Mouse (Mus musculus): Measurements from ENCODE around the gene Hist1h4h. TPM values are rescaled to one million over a fixed set of nuclear protein-coding genes. Genes with fewer than 3 reads are reported as not detected.

Hist1h4h gene
- polyA plus RNA-seq, 1 experiment: 150 TPM

- H3K36me3 ChIP-seq (ENCODE audit: control insufficient read depth, insufficient read depth, low read length): no peaks in the 10 kb centered on the region
- under 1% methylated on average over 27 of the region's 27 CpGs for WGBS
- peak overlapping the region; percentile 60 for H3K4me3 ChIP-seq (ENCODE audit: control insufficient read depth, insufficient read depth, low read length)
- peak; percentile 90 for DNase-seq
- no peak for TF ChIP-seq CTCF (IDR thresholded peaks at IDR 0.05; ENCODE audit: borderline replicate concordance, control insufficient read depth, extremely low read depth, insufficient read depth, low read length, poor library complexity)
- no peak for TF ChIP-seq POLR2A (IDR thresholded peaks at IDR 0.05; ENCODE audit: control insufficient read depth, extremely low read depth, insufficient read depth, low read length, poor library complexity)
- H3K27me3 ChIP-seq (ENCODE audit: control insufficient read depth, insufficient read depth, low read length): no peaks in the 10 kb centered on the region
- no peak overlapping the region; the same call in 1 of the 2 replicates for H3K27ac ChIP-seq (ENCODE audit: control insufficient read depth, insufficient read depth, low read length)
- H3K4me1 ChIP-seq (replicated peaks; ENCODE audit: control insufficient read depth, insufficient read depth, low read length): peaks cover 2% of the 10 kb centered on the region
Observed at GRCm38 (mm10) chr13:23517603-23518294, 13.1 kb upstream of the Hist1h4h start.

- Histone ChIP-seq H3K36me3 (ENCODE audit: control insufficient read depth, insufficient read depth, low read length) (no peaks in the 10 kb centered on the region), H3K27me3 (ENCODE audit: control insufficient read depth, insufficient read depth, low read length) (no peaks in the 10 kb centered on the region), H3K4me1 (replicated peaks; ENCODE audit: control insufficient read depth, insufficient read depth, low read length) (peaks cover 2% of the 10 kb centered on the region), H3K4me3 (ENCODE audit: control insufficient read depth, insufficient read depth, low read length) (no peak overlapping the region), H3K27ac (ENCODE audit: control insufficient read depth, insufficient read depth, low read length) (no peak overlapping the region)
- TF ChIP-seq CTCF (IDR thresholded peaks at IDR 0.05; ENCODE audit: borderline replicate concordance, control insufficient read depth, extremely low read depth, insufficient read depth, low read length, poor library complexity): no peak
- TF ChIP-seq POLR2A (IDR thresholded peaks at IDR 0.05; ENCODE audit: control insufficient read depth, extremely low read depth, insufficient read depth, low read length, poor library complexity): no peak
- under 1% methylated on average over 6 of the region's 6 CpGs for WGBS
- DNase-seq: no peak
Observed at GRCm38 (mm10) chr13:23518295-23518603, 12.6 kb upstream of the Hist1h4h start.

GRCm38 (mm10) chr13:23518885-23519284 is 12.0 kb upstream of the Hist1h4h start:
- H3K27me3 ChIP-seq (ENCODE audit: control insufficient read depth, insufficient read depth, low read length): no peaks in the 10 kb centered on the region
- H3K4me1 ChIP-seq (replicated peaks; ENCODE audit: control insufficient read depth, insufficient read depth, low read length): peaks cover 2% of the 10 kb centered on the region
- H3K4me3 ChIP-seq (ENCODE audit: control insufficient read depth, insufficient read depth, low read length): no peak overlapping the region
- TF ChIP-seq CTCF (IDR thresholded peaks at IDR 0.05; ENCODE audit: borderline replicate concordance, control insufficient read depth, extremely low read depth, insufficient read depth, low read length, poor library complexity) (no peak), POLR2A (IDR thresholded peaks at IDR 0.05; ENCODE audit: control insufficient read depth, extremely low read depth, insufficient read depth, low read length, poor library complexity) (no peak)
- H3K27ac ChIP-seq (ENCODE audit: control insufficient read depth, insufficient read depth, low read length): no peak overlapping the region
- no peaks in the 10 kb centered on the region for H3K36me3 ChIP-seq (ENCODE audit: control insufficient read depth, insufficient read depth, low read length)
- DNase-seq: peak; percentile 83
- WGBS: 0% methylated on average over 6 of the region's 6 CpGs

GRCm38 (mm10) chr13:23519416-23519815 is 11.4 kb upstream of the Hist1h4h start:
- Histone ChIP-seq H3K4me3 (ENCODE audit: control insufficient read depth, insufficient read depth, low read length) (no peak overlapping the region), H3K36me3 (ENCODE audit: control insufficient read depth, insufficient read depth, low read length) (no peaks in the 10 kb centered on the region), H3K27me3 (ENCODE audit: control insufficient read depth, insufficient read depth, low read length) (no peaks in the 10 kb centered on the region), H3K4me1 (replicated peaks; ENCODE audit: control insufficient read depth, insufficient read depth, low read length) (peaks cover 2% of the 10 kb centered on the region), H3K27ac (ENCODE audit: control insufficient read depth, insufficient read depth, low read length) (no peak overlapping the region)
- TF ChIP-seq CTCF (IDR thresholded peaks at IDR 0.05; ENCODE audit: borderline replicate concordance, control insufficient read depth, extremely low read depth, insufficient read depth, low read length, poor library complexity) (no peak), POLR2A (IDR thresholded peaks at IDR 0.05; ENCODE audit: control insufficient read depth, extremely low read depth, insufficient read depth, low read length, poor library complexity) (no peak)
- WGBS: 2% methylated on average over 10 of the region's 10 CpGs
- peak; percentile 75 for DNase-seq

GRCm38 (mm10) chr13:23521703-23522102 is 9.1 kb upstream of the Hist1h4h start:
- Histone ChIP-seq H3K4me1 (replicated peaks; ENCODE audit: control insufficient read depth, insufficient read depth, low read length) (peaks cover 2% of the 10 kb centered on the region), H3K27me3 (ENCODE audit: control insufficient read depth, insufficient read depth, low read length) (no peaks in the 10 kb centered on the region), H3K27ac (ENCODE audit: control insufficient read depth, insufficient read depth, low read length) (no peak overlapping the region), H3K36me3 (ENCODE audit: control insufficient read depth, insufficient read depth, low read length) (no peaks in the 10 kb centered on the region), H3K4me3 (ENCODE audit: control insufficient read depth, insufficient read depth, low read length) (no peak overlapping the region)
- TF ChIP-seq CTCF (IDR thresholded peaks at IDR 0.05; ENCODE audit: borderline replicate concordance, control insufficient read depth, extremely low read depth, insufficient read depth, low read length, poor library complexity) (no peak), POLR2A (IDR thresholded peaks at IDR 0.05; ENCODE audit: control insufficient read depth, extremely low read depth, insufficient read depth, low read length, poor library complexity) (no peak)
- peak; percentile 88 for DNase-seq
- 2% methylated on average over 14 of the region's 14 CpGs for WGBS

- TF ChIP-seq CTCF (IDR thresholded peaks at IDR 0.05; ENCODE audit: borderline replicate concordance, control insufficient read depth, extremely low read depth, insufficient read depth, low read length, poor library complexity): no peak
- no peak for TF ChIP-seq POLR2A (IDR thresholded peaks at IDR 0.05; ENCODE audit: control insufficient read depth, extremely low read depth, insufficient read depth, low read length, poor library complexity)
- Histone ChIP-seq H3K4me1 (replicated peaks; ENCODE audit: control insufficient read depth, insufficient read depth, low read length) (peaks cover 2% of the 10 kb centered on the region), H3K27ac (ENCODE audit: control insufficient read depth, insufficient read depth, low read length) (no peak overlapping the region), H3K36me3 (ENCODE audit: control insufficient read depth, insufficient read depth, low read length) (no peaks in the 10 kb centered on the region), H3K27me3 (ENCODE audit: control insufficient read depth, insufficient read depth, low read length) (no peaks in the 10 kb centered on the region), H3K4me3 (ENCODE audit: control insufficient read depth, insufficient read depth, low read length) (no peak overlapping the region)
- no peak for DNase-seq
- WGBS: 64% methylated on average over 5 of the region's 5 CpGs
Observed at GRCm38 (mm10) chr13:23523976-23524375, 6.9 kb upstream of the Hist1h4h start.

GRCm38 (mm10) chr13:23524654-23525053 is 6.2 kb upstream of the Hist1h4h start:
- WGBS: 19% methylated on average over 5 of the region's 5 CpGs
- Histone ChIP-seq H3K4me3 (ENCODE audit: control insufficient read depth, insufficient read depth, low read length) (no peak overlapping the region), H3K4me1 (replicated peaks; ENCODE audit: control insufficient read depth, insufficient read depth, low read length) (peaks cover 2% of the 10 kb centered on the region), H3K27ac (ENCODE audit: control insufficient read depth, insufficient read depth, low read length) (no peak overlapping the region), H3K27me3 (ENCODE audit: control insufficient read depth, insufficient read depth, low read length) (no peaks in the 10 kb centered on the region), H3K36me3 (ENCODE audit: control insufficient read depth, insufficient read depth, low read length) (no peaks in the 10 kb centered on the region)
- TF ChIP-seq CTCF (IDR thresholded peaks at IDR 0.05; ENCODE audit: borderline replicate concordance, control insufficient read depth, extremely low read depth, insufficient read depth, low read length, poor library complexity) (peak; percentile 40; the same call in 1 of the 2 replicates), POLR2A (IDR thresholded peaks at IDR 0.05; ENCODE audit: control insufficient read depth, extremely low read depth, insufficient read depth, low read length, poor library complexity) (no peak)
- DNase-seq: peak; percentile 72
